Mouse (Mus musculus) retina, adult 2 months (tissue): ENCODE data around the gene Lbh.

Experiments used
- DNase-seq: peaks from one replicate; pipeline ENCODE4 v3.0.0-alpha.2; 2012; ENCODE audit warnings: low read depth, low spot score

Lbh gene

GRCm38 (mm10) chr17:72938871-72939568 lies 20.9 kb downstream of the Lbh start:
- DNase-seq = no peak

- DNase-seq = no peak
These were observed 21.4 kb downstream of the Lbh start for GRCm38 (mm10) chr17:72939569-72939899.

GRCm38 (mm10) chr17:72944368-72944767 lies 26.3 kb downstream of the Lbh start:
- DNase-seq = no peak

- no peak for DNase-seq
These were observed 29.2 kb downstream of the Lbh start for GRCm38 (mm10) chr17:72947111-72947859.

- DNase-seq = no peak
These were observed 30.0 kb downstream of the Lbh start for GRCm38 (mm10) chr17:72948119-72948518.

- DNase-seq = no peak
These were observed 31.2 kb downstream of the Lbh start for GRCm38 (mm10) chr17:72949247-72949701.

GRCm38 (mm10) chr17:72951331-72951730 lies 33.2 kb downstream of the Lbh start:
- no peak for DNase-seq

GRCm38 (mm10) chr17:72953811-72954685 lies 35.9 kb downstream of the Lbh start:
- DNase-seq = no peak

- no peak for DNase-seq
These were observed 37.4 kb downstream of the Lbh start for GRCm38 (mm10) chr17:72955534-72955933.

GRCm38 (mm10) chr17:72957016-72957415 lies 38.9 kb downstream of the Lbh start:
- DNase-seq = no peak

- no peak for DNase-seq
These were observed 40.8 kb downstream of the Lbh start for GRCm38 (mm10) chr17:72958886-72959285.

GRCm38 (mm10) chr17:72959497-72960039 lies 41.5 kb downstream of the Lbh start:
- DNase-seq = no peak

- DNase-seq = no peak
These were observed 42.1 kb downstream of the Lbh start for GRCm38 (mm10) chr17:72960243-72960642.

GRCm38 (mm10) chr17:72960873-72961272 lies 42.8 kb downstream of the Lbh start:
- DNase-seq = no peak

GRCm38 (mm10) chr17:72961953-72962630 lies 44.0 kb downstream of the Lbh start:
- no peak for DNase-seq

- no peak for DNase-seq
These were observed 47.6 kb downstream of the Lbh start for GRCm38 (mm10) chr17:72965687-72966086.

- no peak for DNase-seq
These were observed 48.0 kb downstream of the Lbh start for GRCm38 (mm10) chr17:72966091-72966531.

- no peak for DNase-seq
These were observed 48.8 kb downstream of the Lbh start for GRCm38 (mm10) chr17:72966878-72967277.

- DNase-seq = no peak
These were observed 49.5 kb downstream of the Lbh start for GRCm38 (mm10) chr17:72967371-72968175.

- DNase-seq = no peak
These were observed 50.6 kb downstream of the Lbh start for GRCm38 (mm10) chr17:72968666-72969065.
